Mouse (Mus musculus) retina, postnatal 7 days (tissue): ENCODE data around the gene Pde12.
A peak's percentile ranks its signal among the peaks of the same experiment; 100 is the strongest.
"Not testable (repeated sequence)": the region's sequence is repeated elsewhere in the genome, so short reads cannot be mapped to it uniquely, and the experiment has no call there.

Experiments
- DNase-seq: peaks from one replicate; pipeline ENCODE4 v3.0.0-alpha.2; 2012; ENCODE audit warnings: low read depth, low spot score

Gene Pde12

GRCm38 (mm10) chr14:26669292-26670073, at the start of gene Pde12:
TSS of gene Pde12 (minus strand) at chr14:26669883.
- DNase-seq = peak; percentile 92

- not testable (repeated sequence) for DNase-seq
These were observed 35.6 kb upstream of the Pde12 start for GRCm38 (mm10) chr14:26705246-26705645.

- peak; percentile 5 for DNase-seq
These were observed 28.2 kb upstream of the Pde12 start for GRCm38 (mm10) chr14:26697912-26698311.

- no peak for DNase-seq
These were observed 23.3 kb upstream of the Pde12 start, which contains the start of gene Dnah12 for GRCm38 (mm10) chr14:26692974-26693373. TSS of gene Dnah12 (plus strand) at chr14:26693274.

- no peak for DNase-seq
These were observed 21.7 kb upstream of the Pde12 start for GRCm38 (mm10) chr14:26691363-26691762.

- no peak for DNase-seq
These were observed 21.0 kb upstream of the Pde12 start for GRCm38 (mm10) chr14:26690727-26691126.

GRCm38 (mm10) chr14:26675791-26676190, 6.1 kb upstream of the Pde12 start:
- no peak for DNase-seq

- DNase-seq = no peak
These were observed 5.7 kb upstream of the Pde12 start for GRCm38 (mm10) chr14:26675371-26675770.

GRCm38 (mm10) chr14:26674476-26675169, 4.9 kb upstream of the Pde12 start:
- not testable (repeated sequence) for DNase-seq

- DNase-seq = not testable (repeated sequence)
These were observed 2.4 kb upstream of the Pde12 start for GRCm38 (mm10) chr14:26671870-26672615.

GRCm38 (mm10) chr14:26670964-26671363, 1.3 kb upstream of the Pde12 start:
- DNase-seq = no peak

GRCm38 (mm10) chr14:26668371-26669291, 1.1 kb downstream of the Pde12 start:
- no peak for DNase-seq

- no peak for DNase-seq
These were observed 1.7 kb downstream of the Pde12 start for GRCm38 (mm10) chr14:26667991-26668370.

- no peak for DNase-seq
These were observed 5.8 kb downstream of the Pde12 start for GRCm38 (mm10) chr14:26663851-26664250.

- no peak for DNase-seq
These were observed 7.2 kb downstream of the Pde12 start for GRCm38 (mm10) chr14:26662488-26662887.

- no peak for DNase-seq
These were observed 7.7 kb downstream of the Pde12 start for GRCm38 (mm10) chr14:26662016-26662415.

- DNase-seq = no peak
These were observed 9.4 kb downstream of the Pde12 start for GRCm38 (mm10) chr14:26660233-26660632.

- no peak for DNase-seq
These were observed 11.5 kb downstream of the Pde12 start for GRCm38 (mm10) chr14:26658178-26658577.

GRCm38 (mm10) chr14:26651901-26652300, 17.8 kb downstream of the Pde12 start:
- no peak for DNase-seq

- no peak for DNase-seq
These were observed 21.9 kb downstream of the Pde12 start for GRCm38 (mm10) chr14:26647811-26648210.
